Mouse (Mus musculus) brain, embryonic 14.5 days (tissue): ENCODE results near the gene Ammecr1.

ENCODE experiments used
- CTCF ChIP-seq: fragments of 200-500 bp; IDR thresholded peaks from 2 replicates; pipeline ENCODE4 v1.5.1; 2012; ENCODE audit warnings: inconsistent platforms, mild to moderate bottlenecking, moderate library complexity, borderline replicate concordance; ENCODE audit not compliant: insufficient read depth, insufficient read length; ENCODE audit errors: extremely low read depth
- POLR2A ChIP-seq: fragments of 200-500 bp; IDR thresholded peaks from 2 replicates; pipeline ENCODE4 v1.6.1; 2012; ENCODE audit warnings: mild to moderate bottlenecking, inconsistent platforms, borderline replicate concordance; ENCODE audit not compliant: poor library complexity, insufficient read depth, insufficient read length, severe bottlenecking; ENCODE audit errors: extremely low read depth

- TF ChIP-seq CTCF: no peak
- TF ChIP-seq POLR2A: no peak
Observed at GRCm38 (mm10) chrX:142902599-142902998, 63.9 kb downstream of the Ammecr1 start.
